Mouse (Mus musculus) intestine, postnatal 0 days (tissue): ENCODE measurements at regions not wholly inside any gene's neighbourhood (a gene's known extent, or its start where the extent isn't known, plus 50 kb on each side); places are given as distances from the start of the nearest gene placed in this dataset.

Experiments
- ATAC-seq: fragments of 200-750 bp; cut with Nextera tagmentation; 2 replicates; pipeline ENCODE4 v1.8.0; 2017; ENCODE audit warnings: mild to moderate bottlenecking, moderate TSS enrichment, moderate library complexity
- H3K27ac ChIP-seq: fragments of 300-500 bp; sonication (generic); 2 replicates; pipeline ENCODE4 v1.5.1; 2014; ENCODE audit warnings: mild to moderate bottlenecking, low read depth, low read length, moderate library complexity
- H3K27me3 ChIP-seq: fragments of 300-500 bp; sonication (generic); replicated peaks from 2 replicates; pipeline ENCODE4 v1.6.1; 2014; ENCODE audit warnings: low read length, mixed read lengths; ENCODE audit not compliant: control insufficient read depth, insufficient read depth
- H3K36me3 ChIP-seq: fragments of 300-500 bp; sonication (generic); 2 replicates; pipeline ENCODE4 v1.6.1; 2014; ENCODE audit warnings: mild to moderate bottlenecking, moderate library complexity; ENCODE audit not compliant: control insufficient read depth, insufficient read depth
- H3K4me1 ChIP-seq: fragments of 300-500 bp; sonication (generic); replicated peaks from 2 replicates; pipeline ENCODE4 v1.6.1; 2014; ENCODE audit warnings: antibody characterized with exemption, low read length, mixed read lengths; ENCODE audit not compliant: control insufficient read depth, insufficient read depth
- H3K4me2 ChIP-seq: fragments of 300-500 bp; sonication (generic); replicated peaks from 2 replicates; pipeline ENCODE4 v1.6.1; 2014; ENCODE audit warnings: low read depth, mild to moderate bottlenecking, moderate library complexity
- H3K4me3 ChIP-seq: fragments of 300-500 bp; sonication (generic); 2 replicates; pipeline ENCODE4 v1.5.1; 2014; ENCODE audit warnings: low read depth, low read length
- H3K9ac ChIP-seq: fragments of 300-500 bp; sonication (generic); 2 replicates; pipeline ENCODE4 v1.6.1; 2014; ENCODE audit warnings: mild to moderate bottlenecking, low read depth, low read length
- H3K9me3 ChIP-seq: fragments of 300-500 bp; sonication (generic); 2 replicates; pipeline ENCODE4 v1.6.1; 2016; ENCODE audit warnings: mixed run types; ENCODE audit not compliant: control insufficient read depth
- CTCF ChIP-seq: sonication (generic); IDR thresholded peaks from 2 replicates; pipeline ENCODE4 v1.5.1; 2016; ENCODE audit warnings: low read depth, mild to moderate bottlenecking, control low read depth, antibody characterized with exemption, moderate library complexity
- whole genome bisulfite sequencing: fragments of 180-500 bp; shearing (Covaris S2); extraction: QIAGEN DNeasy Blood & Tissue Kit; methylation state at CpG from one replicate; pipeline ENCODE4 v1.1.7; 2014; 5-methylcytosine and 5-hydroxymethylcytosine counted together

DNA sequence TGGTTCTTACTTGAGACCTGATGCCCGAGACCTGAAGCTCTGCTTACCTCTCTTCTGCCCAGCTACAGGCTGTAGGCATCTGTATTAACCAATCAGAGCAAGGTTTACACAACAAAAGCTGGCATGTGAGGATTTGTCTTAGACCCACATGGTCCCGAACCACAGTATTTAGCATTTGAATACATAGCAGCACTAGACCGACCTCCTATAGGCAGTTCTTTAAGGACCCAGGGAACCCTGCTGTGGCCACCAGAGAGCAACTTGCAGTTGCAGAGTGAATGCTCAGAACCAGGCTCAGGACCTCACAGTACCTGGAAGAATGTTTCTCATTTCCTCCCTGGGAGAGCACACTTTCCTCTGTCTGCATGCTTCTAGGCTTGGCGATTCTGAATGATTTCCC is 147.7 kb upstream of the Tsc22d1 start:
- Histone ChIP-seq H3K9ac (no peak overlapping the region), H3K4me2 (no peak overlapping the region), H3K27me3 (no peaks in the 10 kb centered on the region), H3K4me3 (no peak overlapping the region), H3K4me1 (peaks cover 4% of the 10 kb centered on the region; the same call in 1 of the 2 replicates), H3K9me3 (no peaks in the 10 kb centered on the region), H3K36me3 (no peaks in the 10 kb centered on the region), H3K27ac (no peak overlapping the region)
- WGBS: 63% methylated on average over 4 of the region's 4 CpGs
- no peak for TF ChIP-seq CTCF
- ATAC-seq: no peak

DNA sequence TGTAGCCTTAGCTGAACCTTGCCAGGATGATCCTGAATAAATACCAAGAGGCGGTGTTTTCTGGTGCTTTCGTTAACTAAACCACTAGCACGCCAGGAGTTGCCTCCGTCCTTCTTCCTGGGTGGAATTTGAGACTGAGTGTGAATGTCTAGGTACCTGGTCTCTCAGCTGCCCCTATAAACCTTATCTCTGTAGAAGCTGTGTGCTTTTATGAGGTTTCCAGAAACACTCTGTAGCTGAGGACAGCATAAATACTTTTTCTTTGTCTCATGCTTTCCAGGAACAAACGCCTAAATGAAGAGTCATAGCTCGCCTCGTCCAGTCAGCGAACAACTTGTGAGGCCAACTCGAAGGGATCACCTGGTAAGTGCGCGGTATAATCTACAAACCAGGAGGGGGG is 143.6 kb upstream of the Tsc22d1 start:
- 45% methylated on average over 11 of the region's 11 CpGs for WGBS
- Histone ChIP-seq H3K4me3 (no peak overlapping the region), H3K4me1 (peaks cover 4% of the 10 kb centered on the region; the same call in 1 of the 2 replicates), H3K36me3 (no peaks in the 10 kb centered on the region), H3K4me2 (0 out of 2 replicates have a peak overlapping the region, but pooled peaks have one; percentile 24), H3K27ac (peak overlapping the region; percentile 51), H3K9ac (no peak overlapping the region), H3K9me3 (no peaks in the 10 kb centered on the region), H3K27me3 (no peaks in the 10 kb centered on the region)
- TF ChIP-seq CTCF: 0 out of 2 replicates have a peak, but pooled peaks have one; percentile 16
- peak; percentile 90 for ATAC-seq

DNA sequence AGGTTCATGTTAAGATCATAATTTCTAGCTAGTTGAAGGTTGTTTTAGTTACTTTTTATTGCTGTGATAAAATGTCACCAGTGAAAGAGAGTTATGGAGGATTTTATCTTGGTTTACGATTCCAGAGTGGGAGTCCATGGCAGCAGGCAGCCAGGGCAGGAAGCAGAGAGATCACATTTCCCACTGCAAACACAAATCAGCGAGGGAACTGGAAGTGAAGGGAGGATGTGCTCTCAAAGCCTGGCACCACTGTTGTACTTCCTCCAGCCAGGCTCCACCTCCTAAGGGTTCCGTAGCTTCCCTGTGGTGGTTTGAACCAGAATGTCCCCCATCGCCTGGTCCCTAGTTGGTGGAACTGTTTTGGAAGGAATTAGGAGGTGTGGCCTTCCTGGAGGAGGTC is 141.9 kb upstream of the Tsc22d1 start:
- no peak overlapping the region for H3K27ac ChIP-seq
- no peak for TF ChIP-seq CTCF
- no peak overlapping the region for H3K9ac ChIP-seq
- peaks cover 1% of the 10 kb centered on the region; the same call in 1 of the 2 replicates for H3K4me1 ChIP-seq
- WGBS: 64% methylated on average over 4 of the region's 4 CpGs
- H3K4me3 ChIP-seq: no peak overlapping the region
- no peaks in the 10 kb centered on the region for H3K9me3 ChIP-seq
- ATAC-seq: no peak
- no peak overlapping the region for H3K4me2 ChIP-seq
- no peaks in the 10 kb centered on the region for H3K27me3 ChIP-seq
- no peaks in the 10 kb centered on the region for H3K36me3 ChIP-seq

DNA sequence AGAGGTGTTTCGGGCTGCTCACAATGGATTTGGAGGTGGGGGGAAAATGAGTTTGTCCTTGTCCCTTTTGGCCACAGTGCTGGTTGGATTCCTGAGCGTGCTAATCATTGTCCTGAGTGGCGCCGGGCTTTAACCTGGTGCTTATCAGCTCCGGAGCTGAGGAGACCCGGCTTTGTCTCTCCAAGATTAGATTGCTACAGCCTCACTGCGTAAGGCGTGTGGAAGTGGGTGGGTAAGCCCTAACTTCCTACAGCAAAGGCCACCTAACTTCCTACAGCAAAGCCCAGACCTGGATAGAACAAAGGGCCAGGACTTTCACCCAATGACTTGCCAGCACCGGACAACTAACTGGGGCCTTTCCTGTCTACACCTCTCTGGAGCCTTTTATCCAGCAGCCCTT is 138.1 kb upstream of the Tsc22d1 start:
- H3K4me2 ChIP-seq: no peak overlapping the region
- no peak overlapping the region for H3K27ac ChIP-seq
- H3K4me3 ChIP-seq: no peak overlapping the region
- no peak for TF ChIP-seq CTCF
- no peak for ATAC-seq
- no peaks in the 10 kb centered on the region for H3K4me1 ChIP-seq
- 48% methylated on average over 9 of the region's 9 CpGs for WGBS
- H3K9ac ChIP-seq: no peak overlapping the region
- H3K9me3 ChIP-seq: no peaks in the 10 kb centered on the region
- no peaks in the 10 kb centered on the region for H3K27me3 ChIP-seq
- H3K36me3 ChIP-seq: no peaks in the 10 kb centered on the region

DNA sequence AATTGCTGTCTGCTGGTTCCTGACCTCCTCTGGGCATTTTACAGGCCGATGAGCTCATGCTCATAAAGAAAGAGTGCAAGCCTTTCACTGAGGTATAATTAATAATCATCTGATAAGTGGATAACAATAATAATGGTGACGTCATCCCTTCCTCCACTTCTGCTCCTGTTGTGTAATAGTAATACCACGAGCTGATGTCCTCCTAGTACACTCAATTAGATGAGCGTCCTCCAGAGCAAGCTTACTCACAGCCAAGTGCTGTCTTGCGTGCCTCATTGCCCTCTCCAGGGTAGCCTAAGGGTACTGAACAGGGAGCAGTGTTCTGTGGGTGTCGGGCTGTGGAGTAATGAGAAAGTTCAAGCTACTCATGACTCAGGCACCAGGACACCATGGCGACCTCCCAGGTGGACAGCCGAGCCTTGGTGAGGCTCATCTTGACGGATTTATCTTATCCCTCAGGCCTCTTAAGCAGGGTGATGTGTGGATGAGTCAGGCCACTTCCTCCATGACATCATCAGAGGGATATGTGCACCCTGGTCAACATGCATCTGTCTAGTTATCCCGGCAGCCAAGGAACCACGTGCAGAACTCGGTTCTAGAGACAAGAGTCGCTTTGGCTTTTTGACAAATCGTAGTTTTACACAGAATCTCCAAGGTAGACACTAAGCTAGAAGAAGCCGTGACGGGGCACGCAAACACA is 135.9 kb upstream of the Tsc22d1 start:
- no peaks in the 10 kb centered on the region for H3K9me3 ChIP-seq
- H3K4me3 ChIP-seq: no peak overlapping the region
- H3K36me3 ChIP-seq: no peaks in the 10 kb centered on the region
- H3K27me3 ChIP-seq: no peaks in the 10 kb centered on the region
- no peak overlapping the region; the same call in 1 of the 2 replicates for H3K27ac ChIP-seq
- no peak overlapping the region for H3K4me2 ChIP-seq
- ATAC-seq: peak; percentile 82
- no peaks in the 10 kb centered on the region for H3K4me1 ChIP-seq
- H3K9ac ChIP-seq: no peak overlapping the region
- 76% methylated on average over 17 of the region's 17 CpGs for WGBS
- no peak for TF ChIP-seq CTCF

DNA sequence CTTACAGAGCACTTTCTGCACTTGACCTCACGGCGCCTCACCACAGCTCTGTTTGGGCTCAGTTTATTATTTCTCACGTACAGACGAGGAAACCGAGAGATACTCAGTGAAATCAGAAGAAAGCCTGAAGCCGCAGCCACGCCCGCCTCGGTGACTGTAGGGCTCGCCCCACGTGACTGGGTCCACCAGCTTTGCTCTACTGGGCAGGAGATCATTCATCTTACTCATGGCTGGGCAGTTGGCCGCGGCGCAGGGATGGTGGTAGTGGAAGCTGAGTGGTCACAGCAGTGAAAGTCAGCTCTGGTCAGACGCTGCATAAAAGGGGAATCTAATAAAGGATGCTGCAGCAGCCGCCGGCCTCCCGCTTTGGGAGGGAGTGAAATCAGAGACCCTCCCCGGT is 135.2 kb upstream of the Tsc22d1 start:
- no peak; the same call in 1 of the 2 replicates for ATAC-seq
- no peak overlapping the region for H3K27ac ChIP-seq
- H3K9me3 ChIP-seq: no peaks in the 10 kb centered on the region
- H3K27me3 ChIP-seq: no peaks in the 10 kb centered on the region
- H3K9ac ChIP-seq: no peak overlapping the region
- no peaks in the 10 kb centered on the region for H3K36me3 ChIP-seq
- H3K4me1 ChIP-seq: no peaks in the 10 kb centered on the region
- H3K4me2 ChIP-seq: no peak overlapping the region
- WGBS: 74% methylated on average over 19 of the region's 19 CpGs
- H3K4me3 ChIP-seq: no peak overlapping the region
- no peak for TF ChIP-seq CTCF
